Mouse (Mus musculus): ENCODE measurements around the gene Wdr93.

Wdr93 gene

DNA sequence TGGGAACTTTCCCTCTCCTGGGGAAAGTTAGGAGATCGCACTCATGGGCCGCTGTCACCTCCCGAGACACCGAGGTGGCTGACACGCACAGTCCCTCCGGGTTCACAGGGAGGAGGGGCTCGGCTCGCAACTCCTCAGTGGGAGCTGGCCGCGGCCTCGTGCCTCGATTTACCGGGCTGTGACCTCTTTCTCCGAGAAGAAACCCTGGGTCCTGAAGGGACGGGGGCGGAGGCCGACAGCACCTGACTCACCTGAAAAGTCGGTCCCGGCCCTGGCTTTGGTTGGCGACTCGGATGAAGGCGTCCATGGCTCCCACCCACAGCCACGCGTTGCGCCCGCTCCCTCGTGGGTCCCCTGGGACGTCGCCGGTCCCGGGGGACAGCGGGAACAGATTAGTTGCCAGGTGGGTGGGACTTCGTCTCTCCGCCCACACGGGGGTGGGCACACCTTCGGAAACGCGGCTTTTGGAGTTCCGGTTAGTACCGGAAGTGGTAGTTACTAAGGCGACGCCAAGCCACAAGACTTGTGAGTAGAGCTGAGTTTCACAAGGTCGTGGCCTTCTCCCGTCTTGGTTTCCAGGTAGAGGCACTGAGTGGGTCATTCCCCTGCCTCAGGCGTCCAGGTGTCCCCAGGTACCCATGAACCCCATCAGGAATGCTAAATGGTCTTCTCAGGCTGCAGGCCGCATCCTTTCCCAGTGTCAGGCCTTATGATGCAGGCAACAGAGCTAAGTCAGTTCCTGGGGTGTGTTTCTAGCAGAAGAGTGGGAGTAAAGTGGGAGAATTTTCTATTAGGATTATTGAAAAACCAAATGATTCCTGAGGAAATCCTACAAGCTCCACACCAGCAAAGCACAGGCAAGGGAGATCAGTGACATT lies at the start of gene Wdr93, which contains the start of gene Pex11a:
Gene Wdr93, plus strand, starts transcription at position 505 of the 878 bp plus-strand sequence.
Gene Pex11a, minus strand, starts transcription at position 473 of the 878 bp plus-strand sequence.
- peak; percentile 26; the same call in 1 of the 2 replicates for TF ChIP-seq GATA4 (IDR thresholded peaks at IDR 0.05; ENCODE audit: insufficient replicate concordance, low read length)

DNA sequence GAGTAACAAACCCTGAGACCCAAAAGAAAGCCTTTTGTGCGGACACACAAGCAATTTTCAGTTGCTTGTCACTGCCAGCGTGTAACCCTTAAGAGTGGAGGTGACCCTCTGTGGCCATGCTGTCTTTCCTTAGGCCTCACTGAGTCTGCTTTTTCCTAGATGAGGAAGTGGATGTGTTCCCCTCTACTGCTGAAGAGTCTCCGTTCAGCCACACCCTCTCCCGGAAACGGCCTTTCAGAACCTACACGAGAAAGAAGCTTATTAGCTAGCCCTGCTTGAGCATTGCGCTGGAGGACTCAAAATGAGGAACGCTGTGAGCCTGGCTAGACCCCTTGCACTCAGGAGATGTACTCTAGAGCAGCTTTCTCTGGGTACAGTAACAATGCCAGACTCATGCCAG lies 46.5 kb upstream of the Wdr93 start:
- TF ChIP-seq GATA4 (IDR thresholded peaks at IDR 0.05; ENCODE audit: insufficient replicate concordance, low read length) = no peak

DNA sequence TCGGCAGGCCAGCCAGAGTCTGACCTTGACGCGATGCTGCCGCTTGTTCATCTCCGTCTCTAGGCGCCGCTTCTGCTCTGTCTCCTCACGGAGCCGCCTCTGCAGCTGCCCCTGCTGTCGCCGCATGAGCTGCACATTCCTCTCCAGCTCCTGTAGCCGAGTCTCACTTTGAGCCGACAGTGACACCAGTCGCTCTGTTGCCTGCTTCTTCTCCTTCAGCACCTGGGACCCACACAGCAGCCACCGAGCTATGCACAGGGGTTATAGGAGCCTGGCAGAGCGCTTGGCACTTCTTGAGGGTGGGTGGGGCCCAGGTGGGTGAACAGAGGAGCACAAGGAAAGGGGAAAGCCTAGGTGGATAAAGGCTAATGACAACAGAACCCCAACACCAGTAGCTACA lies 40.2 kb upstream of the Wdr93 start:
- TF ChIP-seq GATA4 (IDR thresholded peaks at IDR 0.05; ENCODE audit: insufficient replicate concordance, low read length) = no peak

DNA sequence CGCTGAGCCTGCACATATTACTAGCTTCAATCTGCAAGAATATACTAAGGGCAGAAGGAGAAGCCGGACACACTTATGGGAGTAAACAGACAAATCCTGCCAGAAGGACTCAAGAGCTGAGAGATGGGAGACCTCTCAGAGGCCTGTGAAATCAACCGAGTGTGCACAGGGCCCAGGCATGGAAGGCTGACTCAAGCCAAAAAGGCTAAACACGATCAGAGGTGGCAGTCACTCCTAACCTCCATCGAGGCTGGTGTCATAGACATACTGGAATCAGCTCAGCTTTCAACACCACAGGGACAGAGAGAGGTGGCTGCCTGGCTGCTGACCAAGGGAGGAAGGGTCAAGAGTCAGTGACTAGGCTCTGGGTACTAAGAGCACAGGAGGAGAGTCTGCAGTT lies 37.8 kb upstream of the Wdr93 start:
- no peak for TF ChIP-seq GATA4 (IDR thresholded peaks at IDR 0.05; ENCODE audit: insufficient replicate concordance, low read length)

DNA sequence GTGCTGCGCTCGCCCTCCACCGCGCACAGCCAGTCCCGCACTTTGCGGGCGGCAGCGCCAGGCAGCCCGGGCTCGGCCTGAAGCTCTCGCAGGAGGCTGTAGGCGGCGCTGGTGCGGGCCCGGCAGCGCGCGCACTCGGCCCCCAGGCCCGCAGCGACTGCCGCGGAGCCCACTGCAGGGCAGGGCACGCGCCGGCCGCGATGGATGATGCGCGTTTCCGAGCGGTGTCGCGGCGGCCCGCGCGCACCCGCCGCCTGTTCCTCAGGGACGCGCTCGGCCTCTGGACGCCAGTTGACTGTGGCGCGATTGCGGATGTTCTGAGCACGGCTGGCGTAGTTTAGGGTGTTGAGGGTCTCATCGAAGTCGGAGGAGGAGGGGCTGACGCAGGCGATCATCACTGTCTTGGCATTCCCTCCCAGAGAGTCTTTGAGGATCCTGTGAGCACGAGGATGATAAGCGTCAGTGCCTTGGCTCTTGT lies 32.8 kb upstream of the Wdr93 start:
- TF ChIP-seq GATA4 (IDR thresholded peaks at IDR 0.05; ENCODE audit: insufficient replicate concordance, low read length) = no peak

DNA sequence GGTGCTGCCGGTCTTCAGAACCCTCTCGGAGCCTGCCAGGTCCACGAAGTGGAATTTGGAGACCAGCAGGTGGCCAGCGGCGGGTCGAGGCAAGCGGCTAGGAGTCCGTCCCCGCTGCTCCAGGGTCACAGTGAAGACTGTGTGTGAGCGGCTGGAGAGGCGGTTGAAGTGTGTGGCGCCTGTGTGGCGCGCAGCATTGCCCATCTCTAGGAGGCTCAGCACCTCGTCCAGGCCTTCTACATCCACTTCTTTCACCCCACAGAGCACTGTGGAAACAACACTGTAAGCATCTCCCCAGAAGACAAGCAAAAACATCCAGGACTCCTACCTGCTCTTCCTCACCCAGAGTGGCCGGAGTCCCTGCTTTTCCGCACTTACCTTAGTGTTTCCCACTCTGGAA lies 32.1 kb upstream of the Wdr93 start:
- TF ChIP-seq GATA4 (IDR thresholded peaks at IDR 0.05; ENCODE audit: insufficient replicate concordance, low read length) = no peak

DNA sequence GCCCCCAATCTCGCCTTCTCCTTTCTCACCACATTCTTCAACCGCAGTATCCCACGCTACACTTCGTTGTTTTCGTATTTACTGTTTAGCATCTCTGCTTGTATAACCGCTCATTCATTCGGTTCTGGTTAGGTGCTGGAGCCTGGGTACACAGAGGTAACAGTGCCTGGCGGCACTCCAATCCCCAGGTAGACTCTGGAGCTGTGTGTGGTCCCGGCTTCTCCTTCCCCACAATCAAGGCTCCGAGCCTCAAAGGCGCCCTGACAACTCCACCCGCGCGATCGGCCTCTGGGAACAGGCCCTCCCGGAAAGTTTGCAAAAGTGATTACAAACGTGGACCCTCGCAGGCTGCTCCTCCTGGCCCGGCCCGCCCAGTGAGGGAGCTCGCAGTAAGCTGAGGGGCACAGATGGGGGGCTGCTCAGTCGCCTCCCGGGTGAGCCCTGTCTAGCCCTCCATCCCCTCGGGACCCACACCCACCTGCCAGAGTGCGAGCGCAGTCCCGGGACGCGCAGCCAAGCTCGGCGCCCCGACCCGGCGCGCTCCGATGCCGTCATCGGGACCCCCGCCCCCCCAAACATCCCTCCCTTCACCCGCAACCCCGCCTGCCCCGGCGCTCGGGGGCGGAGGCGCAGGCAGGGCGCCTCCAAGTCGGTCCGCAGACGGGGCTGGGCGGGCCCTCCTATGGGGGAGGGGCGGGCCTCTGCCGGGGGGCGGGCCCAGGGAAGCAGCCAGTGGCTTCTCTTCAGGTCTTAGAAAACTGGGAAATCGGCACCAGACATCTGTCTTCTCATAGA lies 27.6 kb upstream of the Wdr93 start, which contains the start of gene Kif7:
Gene Kif7, minus strand, starts transcription at position 534 of the 795 bp plus-strand sequence.
- no peak for TF ChIP-seq GATA4 (IDR thresholded peaks at IDR 0.05; ENCODE audit: insufficient replicate concordance, low read length)

DNA sequence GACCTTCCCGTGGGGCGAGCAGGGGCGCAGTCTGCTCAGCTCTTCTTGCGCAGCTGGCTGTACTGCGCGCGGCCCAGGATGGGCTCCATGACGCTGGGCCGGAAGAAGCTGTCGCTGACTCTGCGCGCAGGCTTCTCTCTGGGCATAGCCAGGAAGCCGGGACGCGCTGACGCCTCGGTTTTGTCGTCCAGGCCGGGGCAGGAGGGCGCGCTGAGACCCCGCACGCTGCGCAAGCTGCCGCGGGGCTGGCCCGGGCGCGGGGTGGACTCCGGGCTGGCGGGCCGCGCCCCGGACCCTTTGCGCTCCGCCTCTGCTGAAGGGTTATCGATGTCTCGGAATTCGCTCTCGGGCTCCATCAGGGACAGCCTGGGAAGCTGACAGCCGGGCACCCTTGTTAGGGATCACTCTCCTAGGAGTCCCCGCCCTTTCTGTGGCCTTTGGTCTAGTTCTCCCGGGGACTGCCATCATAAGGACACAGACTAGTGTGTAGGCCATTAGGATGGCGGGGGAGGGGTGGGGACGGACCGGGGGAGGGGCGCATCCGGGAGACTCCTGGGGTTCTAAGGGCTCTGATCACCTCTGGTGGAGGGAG lies 21.5 kb upstream of the Wdr93 start:
- TF ChIP-seq GATA4 (IDR thresholded peaks at IDR 0.05; ENCODE audit: insufficient replicate concordance, low read length) = no peak

DNA sequence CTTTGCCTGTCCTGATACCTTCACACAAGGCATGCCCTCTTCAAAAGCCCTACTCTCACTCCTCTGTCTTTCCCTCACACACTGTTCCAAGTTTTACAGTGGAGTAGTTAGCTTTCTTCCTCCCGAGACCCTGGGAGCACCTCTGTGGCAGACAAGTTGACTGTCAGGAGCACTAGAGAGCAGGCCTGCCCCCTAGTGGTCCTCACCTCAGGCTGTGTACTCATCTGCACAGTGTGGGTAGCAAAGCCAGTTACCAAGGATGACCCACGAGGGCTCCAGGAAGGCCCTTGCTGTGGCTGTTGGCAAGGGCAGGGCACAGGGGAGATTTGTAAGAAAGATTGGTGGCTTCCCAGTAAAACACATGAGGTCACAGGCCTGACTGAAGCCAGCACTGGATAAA lies 15.9 kb upstream of the Wdr93 start:
- TF ChIP-seq GATA4 (IDR thresholded peaks at IDR 0.05; ENCODE audit: insufficient replicate concordance, low read length) = no peak

DNA sequence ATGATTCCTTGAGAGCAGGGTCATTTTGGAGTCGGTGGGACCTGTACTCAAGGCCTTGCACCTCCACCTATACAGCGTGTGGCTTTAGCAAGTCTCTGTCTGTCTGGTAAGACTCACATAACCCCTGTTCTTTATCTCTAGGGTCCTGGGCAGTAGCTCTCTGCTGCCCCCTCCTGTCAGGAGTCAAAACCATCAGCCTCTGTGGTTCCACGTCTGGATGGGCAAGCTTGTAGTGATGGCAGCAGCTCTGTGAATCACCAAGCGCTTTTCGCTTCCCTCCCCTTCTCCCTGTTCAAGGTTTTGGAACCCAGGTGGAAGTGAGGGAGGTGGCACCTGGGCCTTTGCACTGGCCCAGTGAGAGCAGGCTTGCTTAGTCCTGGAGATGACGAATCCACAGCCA lies 14.7 kb upstream of the Wdr93 start:
- TF ChIP-seq GATA4 (IDR thresholded peaks at IDR 0.05; ENCODE audit: insufficient replicate concordance, low read length) = peak; percentile 27; the same call in 1 of the 2 replicates

DNA sequence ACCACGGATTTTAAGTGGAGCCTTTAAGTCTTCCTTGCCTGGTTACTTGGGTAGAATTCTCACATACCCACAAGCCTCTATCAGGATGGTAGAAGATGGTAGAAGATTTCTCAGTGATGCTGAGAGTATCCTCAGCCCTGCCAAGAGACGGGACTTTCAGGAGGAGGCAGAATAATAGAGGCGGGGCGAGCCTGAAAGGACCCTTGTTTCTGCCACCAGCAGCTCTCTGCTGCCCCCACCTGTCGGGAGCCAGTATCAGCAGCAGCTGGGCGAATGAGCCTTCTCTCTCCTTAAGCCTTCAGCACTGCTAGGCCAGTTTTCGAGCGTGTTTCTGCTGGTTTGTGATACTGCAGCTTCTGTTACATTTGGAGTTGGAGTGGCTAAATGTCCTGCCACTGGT lies 13.8 kb upstream of the Wdr93 start:
- TF ChIP-seq GATA4 (IDR thresholded peaks at IDR 0.05; ENCODE audit: insufficient replicate concordance, low read length) = no peak

DNA sequence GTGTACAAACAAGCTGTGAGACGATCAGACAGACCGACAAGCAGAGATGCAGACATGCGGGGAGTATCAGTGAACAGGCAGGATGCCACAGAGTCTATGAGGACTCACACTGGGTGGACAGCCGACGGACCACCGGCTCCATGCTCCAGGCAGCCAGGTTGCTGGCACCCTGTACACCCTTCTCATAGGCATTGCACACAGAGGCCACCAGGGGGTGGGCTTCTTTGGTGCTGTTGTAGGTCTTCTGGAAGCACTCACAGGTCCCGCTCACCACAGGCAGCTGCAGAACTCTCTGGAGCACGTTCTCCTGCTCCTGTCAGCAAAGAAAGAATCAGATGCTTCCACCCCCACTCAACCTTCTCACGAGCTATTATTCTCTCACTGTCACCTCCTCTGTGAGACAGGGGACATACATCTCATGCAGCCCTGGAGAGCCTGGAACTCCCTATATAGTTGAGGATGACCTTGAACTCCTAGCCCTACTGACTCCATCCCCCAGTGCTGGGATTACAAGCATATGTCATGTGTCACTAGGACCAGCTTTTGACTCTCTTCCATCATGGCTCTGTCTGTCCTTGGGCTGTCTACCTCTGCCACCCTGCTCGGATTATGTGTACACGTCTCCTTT lies 13.1 kb upstream of the Wdr93 start:
- no peak for TF ChIP-seq GATA4 (IDR thresholded peaks at IDR 0.05; ENCODE audit: insufficient replicate concordance, low read length)

DNA sequence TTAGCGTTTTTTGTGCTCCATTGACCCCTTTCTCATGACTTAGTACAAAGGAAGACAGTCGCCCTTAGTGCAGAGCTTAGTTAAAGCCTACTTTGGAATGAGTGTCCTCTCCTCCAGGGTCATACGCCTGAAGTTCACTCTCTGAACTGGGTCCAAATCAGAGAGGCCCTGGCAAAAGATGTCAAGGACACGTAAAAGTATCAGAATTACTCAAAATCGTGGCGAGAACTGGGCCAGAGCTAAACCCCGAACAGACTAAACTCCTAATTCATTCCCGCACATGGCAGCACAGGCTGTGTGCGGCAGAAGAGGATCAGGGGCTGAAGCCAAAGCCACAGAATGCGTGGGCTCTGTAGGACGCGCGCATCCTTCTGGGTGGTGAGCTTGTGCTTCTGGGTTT lies 11.5 kb upstream of the Wdr93 start:
- TF ChIP-seq GATA4 (IDR thresholded peaks at IDR 0.05; ENCODE audit: insufficient replicate concordance, low read length) = no peak

DNA sequence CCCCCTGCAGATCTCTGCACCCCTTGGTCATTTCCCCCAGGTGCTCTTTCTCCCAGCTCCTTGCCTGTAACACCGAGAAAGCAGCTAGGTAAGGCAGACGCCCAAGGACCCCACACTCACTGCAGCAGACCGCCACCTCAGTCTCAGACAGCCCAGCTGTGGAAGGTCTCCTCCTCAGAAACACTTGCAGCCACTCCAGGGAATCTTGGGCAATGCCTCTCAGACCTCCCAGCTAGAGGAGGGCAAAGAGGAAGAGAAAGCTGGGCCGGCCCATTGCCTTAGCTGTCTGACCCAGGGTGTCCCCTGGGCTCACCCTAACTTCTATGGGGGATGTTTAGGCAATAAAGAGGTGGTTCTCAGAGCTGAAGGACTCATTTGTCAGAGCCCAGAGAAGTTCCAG lies 10.3 kb upstream of the Wdr93 start, which contains the start of gene Plin1:
Gene Plin1, minus strand, starts transcription at position 282 of the 400 bp plus-strand sequence.
- no peak for TF ChIP-seq GATA4 (IDR thresholded peaks at IDR 0.05; ENCODE audit: insufficient replicate concordance, low read length)

DNA sequence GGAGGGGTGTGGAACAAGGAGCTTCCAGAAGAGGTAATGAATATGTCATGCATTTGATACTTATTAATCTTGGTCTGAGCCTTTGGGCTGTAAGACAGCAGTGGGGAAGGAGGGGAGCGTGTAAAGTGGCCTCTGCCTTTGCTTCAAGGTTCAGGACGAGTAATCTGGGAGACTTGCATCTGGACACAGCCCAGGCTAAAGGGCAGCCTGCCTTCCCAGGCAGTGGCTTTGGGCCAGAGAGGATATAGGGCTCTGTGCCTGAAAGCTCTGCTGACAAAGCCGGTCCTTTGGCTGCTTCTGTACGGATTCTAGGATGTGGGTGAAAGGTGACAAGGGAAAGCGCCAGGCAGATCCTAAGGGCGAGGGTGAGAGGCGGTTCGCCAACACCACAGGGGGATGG lies 8.4 kb upstream of the Wdr93 start:
- TF ChIP-seq GATA4 (IDR thresholded peaks at IDR 0.05; ENCODE audit: insufficient replicate concordance, low read length) = peak; percentile 35; the same call in 1 of the 2 replicates
